Mouse (Mus musculus): ENCODE results near the gene Pld4.
"Not testable (repeated sequence)": the region's sequence is repeated elsewhere in the genome, so short reads cannot be mapped to it uniquely, and the experiment has no call there.

The Pld4 gene

DNA sequence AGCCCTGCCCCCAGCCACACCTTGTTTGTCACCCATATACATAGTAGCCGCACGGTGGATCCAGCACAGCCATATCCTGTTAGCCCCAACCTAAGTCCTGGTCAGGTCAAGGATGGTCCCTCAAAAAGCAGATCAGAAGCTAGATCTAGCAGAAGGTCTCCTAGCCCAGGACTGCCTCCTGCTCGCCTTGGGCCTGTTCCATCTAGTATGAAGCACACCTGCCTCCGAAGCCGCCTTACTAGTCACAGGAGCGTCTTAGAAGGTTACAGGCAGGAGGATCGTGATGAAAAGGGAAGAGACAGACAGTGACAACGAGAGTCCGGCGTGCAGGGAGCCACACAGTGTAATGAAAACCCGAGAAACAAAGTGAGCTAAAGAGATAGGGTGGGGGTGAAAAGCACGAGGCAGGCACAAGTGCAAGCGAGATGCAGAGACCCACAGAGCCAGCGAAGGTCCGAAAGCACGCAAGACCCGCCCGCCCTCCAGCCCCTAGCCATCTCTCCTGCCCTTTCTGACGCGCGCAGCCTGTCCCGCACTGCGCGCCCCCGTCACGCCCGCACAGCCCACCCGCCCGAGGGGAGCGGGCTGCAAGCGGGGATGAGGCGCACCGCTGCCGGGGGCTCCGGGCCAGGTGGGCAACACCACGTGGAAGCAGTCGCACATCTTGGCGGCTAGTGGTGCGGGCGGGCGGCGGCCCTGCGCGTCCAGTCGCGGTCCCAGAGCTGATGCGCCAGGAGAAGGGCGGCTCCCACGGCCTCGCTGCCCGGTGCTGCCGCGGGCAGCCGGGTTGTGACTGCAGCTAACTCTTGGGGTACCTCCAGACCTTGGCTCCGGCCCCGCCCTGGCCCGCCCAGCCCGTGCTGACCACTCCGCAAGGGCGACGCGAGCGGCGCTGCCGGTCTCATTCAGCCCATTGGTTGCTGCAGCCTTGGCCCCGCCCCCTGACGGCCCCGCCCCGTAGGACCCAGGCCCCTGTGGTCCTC lies 41.7 kb downstream of the Pld4 start, which contains the start of gene Ahnak2:
Gene Ahnak2 (minus strand): TSS at position 794 of the 983 bp plus-strand sequence.
- peak; percentile 18 for DNase-seq (ENCODE audit: low read depth, low spot score)

- DNase-seq (ENCODE audit: low read depth, low spot score) = no peak
Observed at GRCm38 (mm10) chr12:112802917-112803316, 42.5 kb downstream of the Pld4 start.

DNA sequence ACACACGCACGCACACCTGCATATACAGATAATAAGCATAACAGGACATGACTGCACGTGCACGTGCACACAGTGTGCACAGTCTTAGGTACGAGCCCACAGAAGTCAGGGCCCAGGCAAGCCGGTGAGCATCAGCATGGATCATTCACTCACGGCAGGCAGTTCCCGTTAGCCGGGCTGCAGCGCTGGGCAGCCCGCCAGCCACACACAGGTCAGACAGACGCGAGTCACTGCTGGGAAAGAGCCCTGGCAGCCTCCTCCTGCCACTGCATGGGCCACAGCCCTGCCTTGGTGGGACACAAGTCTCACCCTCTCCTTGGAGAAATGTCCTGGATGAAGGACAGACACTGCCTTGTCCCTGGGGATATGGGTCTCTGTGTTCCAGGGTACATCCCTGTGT lies 43.6 kb downstream of the Pld4 start:
- DNase-seq (ENCODE audit: low read depth, low spot score) = no peak

DNA sequence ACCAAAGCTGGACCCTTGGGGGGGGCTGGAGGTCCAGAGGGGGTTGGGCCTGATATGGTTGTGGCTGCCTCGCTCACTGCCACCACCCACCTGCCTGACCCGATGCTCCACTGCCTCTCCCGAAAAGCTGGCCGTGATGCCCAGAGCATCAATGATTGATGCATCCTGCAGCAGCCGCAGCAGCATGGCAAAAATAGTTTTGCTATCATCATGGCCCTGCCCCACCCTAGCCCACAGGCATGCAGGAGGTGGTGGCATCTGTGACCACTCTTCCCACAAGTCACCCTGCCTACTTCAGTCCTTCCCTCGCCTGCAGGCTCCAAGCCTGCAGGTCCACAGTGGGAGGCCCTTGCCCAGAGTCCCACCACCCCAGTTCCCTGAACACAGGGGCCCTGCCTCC lies 45.6 kb downstream of the Pld4 start:
- DNase-seq (ENCODE audit: low read depth, low spot score) = no peak

DNA sequence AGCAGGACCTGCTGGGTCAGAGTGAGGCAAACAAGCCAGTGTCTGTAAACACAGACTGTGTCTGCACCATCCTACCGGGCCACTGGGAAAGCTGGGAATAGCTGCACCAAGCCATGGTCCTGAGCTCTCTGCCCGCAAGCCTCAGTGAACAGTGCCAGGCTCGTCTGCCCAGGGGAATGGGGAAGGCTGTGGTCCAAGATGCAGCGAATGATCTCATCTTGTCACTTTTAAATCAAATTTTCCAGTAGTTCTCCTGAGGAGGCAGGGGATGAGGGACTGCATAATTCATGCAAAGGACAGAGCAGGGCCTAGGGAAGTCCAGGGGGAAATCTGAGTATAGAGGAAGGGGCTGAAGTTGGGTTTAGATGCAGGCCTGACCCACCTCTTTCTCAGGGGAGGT lies 47.3 kb downstream of the Pld4 start:
- no peak for DNase-seq (ENCODE audit: low read depth, low spot score)

GRCm38 (mm10) chr12:112808212-112808586 lies 47.7 kb downstream of the Pld4 start:
- no peak for DNase-seq (ENCODE audit: low read depth, low spot score)

- DNase-seq (ENCODE audit: low read depth, low spot score) = peak; percentile 96
Observed at GRCm38 (mm10) chr12:112808587-112809364, 48.3 kb downstream of the Pld4 start, which contains the start of gene Clba1. Gene Clba1 (plus strand): TSS chr12:112808937.

- DNase-seq (ENCODE audit: low read depth, low spot score) = no peak
Observed at GRCm38 (mm10) chr12:112809641-112810040, 49.2 kb downstream of the Pld4 start.

DNA sequence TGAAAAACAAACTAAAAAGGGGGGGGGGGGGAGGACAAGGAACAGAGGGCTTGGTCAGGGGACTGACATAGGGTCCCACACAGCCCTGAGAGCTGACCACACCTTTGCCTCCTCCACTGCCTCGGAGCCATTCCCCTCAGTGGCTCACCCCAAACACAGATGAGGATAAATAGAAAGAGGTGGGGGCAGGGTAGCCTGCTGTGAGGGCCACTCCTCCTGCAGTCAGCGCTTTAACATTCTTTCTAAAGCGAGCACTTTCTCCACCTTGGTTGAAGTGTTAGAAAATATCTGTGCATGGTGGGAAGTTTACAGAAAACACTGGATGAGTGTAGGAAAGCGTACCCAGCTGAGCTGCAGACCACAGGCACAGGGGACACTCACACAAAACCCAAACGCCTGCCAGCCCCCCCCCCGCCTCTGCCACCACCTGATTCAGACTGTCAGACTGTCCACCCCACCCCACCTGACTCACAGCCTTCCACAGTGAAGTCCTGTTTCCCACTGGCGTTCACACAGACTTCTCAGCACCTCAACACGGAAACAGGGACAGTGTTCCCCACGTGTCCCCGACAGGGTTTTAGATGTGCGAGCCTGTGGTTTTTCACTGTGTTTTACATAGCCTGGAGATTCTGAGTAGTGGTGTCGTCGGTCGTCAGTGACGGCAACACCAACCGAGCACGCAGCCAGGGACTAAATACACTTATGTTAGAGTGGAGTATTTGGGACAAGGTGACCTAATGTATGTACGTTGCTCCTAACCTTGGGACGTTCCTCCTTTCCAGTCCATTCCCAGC lies 49.8 kb downstream of the Pld4 start:
- no peak for DNase-seq (ENCODE audit: low read depth, low spot score)

DNA sequence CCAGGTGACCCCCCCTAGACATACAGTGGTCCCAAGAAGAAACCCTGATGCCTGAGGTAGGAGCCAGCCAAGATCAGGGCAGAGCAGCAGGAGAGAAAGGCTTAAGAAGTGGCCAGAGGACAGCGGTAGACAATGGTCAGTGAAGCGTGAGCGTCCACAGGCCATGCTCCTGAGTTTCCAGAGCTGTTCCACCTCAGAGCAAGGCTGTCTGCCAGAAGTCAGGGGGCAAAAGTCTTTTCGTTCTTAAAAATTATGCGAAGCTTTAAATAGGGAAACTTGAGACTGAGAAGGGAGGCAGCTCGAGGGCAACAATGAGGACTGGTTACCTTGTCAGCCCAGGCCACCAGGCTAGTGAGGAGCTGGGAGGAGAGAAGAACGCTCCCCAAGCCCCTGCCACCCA lies 52.9 kb downstream of the Pld4 start:
- DNase-seq (ENCODE audit: low read depth, low spot score) = no peak

- no peak for DNase-seq (ENCODE audit: low read depth, low spot score)
Observed at GRCm38 (mm10) chr12:112814682-112815470, 54.4 kb downstream of the Pld4 start.

GRCm38 (mm10) chr12:112816294-112816693 lies 55.8 kb downstream of the Pld4 start:
- DNase-seq (ENCODE audit: low read depth, low spot score) = peak; percentile 75

- not testable (repeated sequence) for DNase-seq (ENCODE audit: low read depth, low spot score)
Observed at GRCm38 (mm10) chr12:112816866-112817265, 56.4 kb downstream of the Pld4 start.

Measured in CD4-positive helper T cell, adult 2 months (primary cell).